Mouse (Mus musculus) layer of hippocampus, adult 9-11 months (tissue): ENCODE measurements around the gene Flt1.

Experiments
- DNase-seq: peaks from one replicate; pipeline ENCODE4 v3.0.0; 2022

Gene Flt1

GRCm38 (mm10) chr5:147724391-147724790 lies 1.4 kb downstream of the Flt1 start:
- no peak for DNase-seq

DNA sequence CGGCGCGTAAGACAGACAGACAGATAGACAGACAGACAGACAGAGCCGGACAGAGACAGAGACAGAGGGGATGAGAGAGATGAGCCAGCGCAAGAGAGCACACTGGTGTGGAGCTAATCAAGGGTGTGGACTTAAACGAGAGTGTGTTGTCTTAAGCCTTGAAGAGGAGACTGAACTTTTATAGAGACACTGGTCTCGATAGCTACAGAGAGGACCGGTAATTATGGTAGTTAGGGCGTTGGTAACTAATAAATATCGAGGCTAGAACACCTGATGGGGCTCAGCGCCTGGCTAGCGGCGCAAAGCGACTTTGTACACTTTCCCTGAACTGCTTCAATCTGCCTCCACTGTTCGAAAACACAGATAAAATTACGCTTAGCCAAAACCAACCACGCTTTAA lies 2.0 kb downstream of the Flt1 start:
- DNase-seq: no peak

DNA sequence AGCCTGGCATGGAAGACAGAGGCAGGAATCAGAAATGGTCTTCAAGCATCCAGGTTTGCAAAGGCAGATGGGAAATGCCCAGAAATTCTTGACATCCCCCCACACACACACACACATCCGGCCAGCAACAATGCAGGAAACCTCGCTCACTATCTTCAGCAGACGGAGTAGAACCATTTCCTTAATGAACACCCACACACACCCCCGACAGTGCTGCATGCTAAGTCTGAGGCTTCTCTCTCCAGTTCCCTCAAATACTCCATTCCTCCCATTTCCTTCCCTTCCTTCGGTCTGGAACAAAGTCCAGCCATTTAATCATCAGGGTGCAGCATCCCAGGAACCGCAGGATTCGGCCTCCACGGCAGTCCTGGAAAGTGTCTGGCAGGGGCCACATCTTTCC lies 4.4 kb downstream of the Flt1 start:
- no peak for DNase-seq

GRCm38 (mm10) chr5:147718335-147718734 lies 7.5 kb downstream of the Flt1 start:
- DNase-seq: no peak

- no peak for DNase-seq
Measured at GRCm38 (mm10) chr5:147716697-147717217, 9.1 kb downstream of the Flt1 start.

- DNase-seq: peak; percentile 25
Measured at GRCm38 (mm10) chr5:147716276-147716675, 9.5 kb downstream of the Flt1 start.

GRCm38 (mm10) chr5:147715391-147715790 lies 10.4 kb downstream of the Flt1 start:
- no peak for DNase-seq

GRCm38 (mm10) chr5:147708500-147708899 lies 17.3 kb downstream of the Flt1 start:
- no peak for DNase-seq

GRCm38 (mm10) chr5:147707479-147707878 lies 18.3 kb downstream of the Flt1 start:
- peak; percentile 14 for DNase-seq

DNA sequence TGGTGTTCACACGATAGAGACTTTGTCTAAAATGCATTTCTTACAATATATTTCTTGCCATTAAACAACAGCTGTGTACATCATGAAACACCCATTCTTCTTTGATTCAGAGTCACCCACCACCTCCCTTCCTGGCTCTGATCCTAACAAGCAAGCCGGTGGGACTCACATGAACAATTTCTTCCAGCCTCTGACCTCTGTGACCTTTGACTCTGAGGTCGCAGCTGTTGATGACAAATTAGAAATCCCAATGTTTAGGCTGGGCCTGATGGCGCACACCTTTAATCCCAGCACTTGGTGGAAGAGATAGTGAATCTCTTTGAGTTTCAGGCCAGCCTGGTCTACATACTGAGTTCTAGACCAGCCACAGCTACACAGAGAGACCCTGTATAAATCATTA lies 20.9 kb downstream of the Flt1 start:
- no peak for DNase-seq

DNA sequence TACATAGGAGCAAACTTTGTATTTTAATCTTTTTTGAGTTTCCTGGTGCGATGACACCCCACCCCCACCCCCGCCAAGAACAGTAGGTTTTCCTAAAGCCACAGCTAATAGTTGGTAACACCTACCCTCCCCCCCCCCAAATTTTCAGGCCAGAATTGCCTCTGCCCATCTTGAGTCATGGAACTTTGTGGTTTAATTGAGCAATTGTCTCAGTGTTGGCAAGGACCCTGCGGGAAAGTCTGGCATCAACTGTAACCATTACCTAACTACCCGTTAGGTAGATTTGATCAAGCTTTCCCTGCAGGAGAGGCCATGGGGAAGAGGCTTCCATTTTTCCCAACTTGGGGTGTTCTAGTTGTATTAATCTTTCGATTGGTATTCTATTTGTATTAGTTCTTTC lies 23.4 kb downstream of the Flt1 start:
- DNase-seq: no peak

DNA sequence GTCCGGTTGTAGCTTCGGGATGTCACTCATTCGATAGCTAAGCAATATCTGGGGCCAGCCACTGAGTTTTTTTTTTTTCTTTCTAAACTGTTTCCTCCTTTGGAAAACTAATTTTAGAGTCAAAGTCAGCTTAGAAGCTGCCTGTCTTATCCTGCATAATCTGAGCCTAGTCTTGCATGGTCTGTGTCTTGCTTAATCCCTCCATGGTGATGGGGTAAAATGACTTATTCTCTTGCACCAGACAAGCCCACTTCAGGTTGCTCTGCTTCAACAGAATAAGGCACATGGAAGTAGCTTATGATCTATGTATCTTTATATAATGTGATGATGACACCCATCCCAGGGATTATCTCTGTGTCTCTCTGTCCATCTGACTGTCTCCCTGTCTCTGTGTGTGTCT lies 24.8 kb downstream of the Flt1 start:
- DNase-seq: no peak

GRCm38 (mm10) chr5:147698044-147698443 lies 27.8 kb downstream of the Flt1 start:
- no peak for DNase-seq

- no peak for DNase-seq
Measured at GRCm38 (mm10) chr5:147697165-147697564, 28.6 kb downstream of the Flt1 start.

DNA sequence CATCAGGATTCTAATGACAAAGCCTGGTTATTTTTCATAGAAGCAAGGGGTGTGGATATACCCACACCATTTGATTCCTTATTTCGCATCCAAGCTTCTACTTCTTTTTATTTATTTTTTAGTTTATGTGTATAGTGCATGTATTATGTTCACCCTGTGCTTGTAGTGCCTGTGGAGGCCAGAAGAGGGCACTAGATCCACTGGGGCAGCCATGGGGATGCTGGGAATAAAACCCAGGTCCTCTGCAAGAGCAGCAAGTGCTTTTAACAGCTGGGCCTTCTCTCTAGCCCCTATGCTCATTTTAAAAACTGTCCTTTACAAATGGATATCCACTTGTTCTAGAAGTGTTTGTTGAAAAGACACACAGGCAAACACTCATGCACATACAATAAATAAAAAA lies 33.2 kb downstream of the Flt1 start:
- no peak for DNase-seq

GRCm38 (mm10) chr5:147683707-147684323 lies 42.0 kb downstream of the Flt1 start:
- DNase-seq: no peak

DNA sequence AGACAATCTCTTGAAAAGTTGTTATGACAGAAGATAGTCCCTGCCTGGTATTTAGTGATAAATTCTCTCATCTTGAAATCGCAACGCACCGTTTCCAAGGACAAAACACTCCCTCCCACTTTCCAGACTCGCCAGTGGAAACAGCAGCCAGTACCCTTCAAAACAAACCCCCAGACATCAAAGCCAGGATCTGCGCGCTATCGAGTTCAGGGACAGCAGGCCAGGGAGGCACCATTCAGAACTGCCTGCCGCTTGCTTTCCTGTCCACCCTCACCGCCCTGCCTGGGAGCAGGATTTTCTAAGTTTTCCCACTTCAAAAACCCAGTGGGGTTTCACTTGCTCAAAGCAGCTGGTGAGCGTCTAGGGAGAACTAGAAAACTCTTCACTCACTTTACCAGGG lies 44.6 kb downstream of the Flt1 start:
- no peak for DNase-seq

DNA sequence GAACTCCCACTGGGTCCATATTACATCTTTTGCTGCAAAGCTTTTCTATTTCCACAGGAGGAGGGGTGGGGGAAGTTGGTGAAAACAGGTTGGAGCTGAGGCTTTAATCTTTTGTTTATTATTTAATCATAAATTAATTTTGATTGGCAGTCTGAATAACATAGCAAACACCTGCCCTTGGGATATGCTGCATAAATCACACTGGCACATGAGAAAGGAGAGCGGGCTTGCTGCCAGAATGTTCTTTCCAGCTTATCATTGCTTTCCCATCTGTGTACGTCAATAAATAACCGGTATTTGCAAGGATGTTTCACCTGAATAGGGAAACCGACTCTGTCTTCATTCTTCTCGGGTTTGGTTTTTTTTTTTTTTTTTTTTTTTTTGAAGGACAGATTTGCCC lies 45.1 kb downstream of the Flt1 start:
- DNase-seq: no peak

GRCm38 (mm10) chr5:147679316-147679715 lies 46.5 kb downstream of the Flt1 start:
- DNase-seq: no peak

DNA sequence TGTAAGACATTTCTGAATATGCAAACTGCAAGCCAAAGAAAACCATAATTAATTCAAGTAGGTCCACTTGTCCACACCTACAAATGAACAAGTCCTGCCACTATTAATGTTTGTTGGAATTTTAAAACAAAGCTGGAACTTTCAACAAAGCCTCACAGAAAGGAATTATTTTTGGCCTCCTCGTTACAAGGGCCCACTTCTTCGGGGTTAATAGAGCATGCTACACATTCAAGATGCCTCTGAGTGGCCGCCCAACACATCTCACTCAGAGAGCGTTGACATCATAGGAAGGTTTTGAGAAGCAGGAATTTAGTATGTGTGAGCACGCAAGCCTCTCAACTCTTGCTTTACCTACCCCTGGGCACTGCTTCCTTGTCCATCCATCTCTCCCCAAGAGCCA lies 50.0 kb downstream of the Flt1 start:
- DNase-seq: no peak

DNA sequence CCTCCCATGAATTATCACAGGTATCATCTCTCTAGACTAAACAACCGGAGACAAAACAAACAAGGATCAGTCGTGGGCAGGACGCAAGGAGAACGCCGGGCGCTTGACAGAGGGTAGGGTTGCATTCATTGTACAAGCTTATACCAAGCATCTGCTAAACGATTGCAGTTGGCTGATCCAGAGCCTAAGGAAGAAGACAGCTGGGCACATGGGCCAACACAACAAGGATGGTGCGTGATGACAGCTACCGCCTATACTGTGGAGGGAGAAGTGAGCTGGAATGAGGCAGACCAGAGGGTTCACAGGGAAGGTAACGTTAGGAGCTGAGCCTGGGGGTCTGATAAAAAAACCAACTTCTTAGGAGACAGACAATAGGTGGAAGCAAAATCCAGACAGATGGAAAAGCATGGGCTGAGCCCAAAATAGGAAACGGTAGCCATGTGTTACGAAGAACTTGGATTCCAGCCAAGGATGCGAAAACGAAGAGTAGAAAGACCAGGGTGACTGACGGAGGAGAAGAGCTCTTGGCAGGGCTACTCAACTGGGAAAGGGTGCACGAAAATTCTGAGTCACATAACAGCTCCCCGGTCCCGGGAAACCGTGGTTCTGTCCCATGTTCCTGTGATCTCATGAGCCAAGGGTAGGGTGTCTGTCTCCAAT lies 53.9 kb downstream of the Flt1 start:
- DNase-seq: peak; percentile 52

DNA sequence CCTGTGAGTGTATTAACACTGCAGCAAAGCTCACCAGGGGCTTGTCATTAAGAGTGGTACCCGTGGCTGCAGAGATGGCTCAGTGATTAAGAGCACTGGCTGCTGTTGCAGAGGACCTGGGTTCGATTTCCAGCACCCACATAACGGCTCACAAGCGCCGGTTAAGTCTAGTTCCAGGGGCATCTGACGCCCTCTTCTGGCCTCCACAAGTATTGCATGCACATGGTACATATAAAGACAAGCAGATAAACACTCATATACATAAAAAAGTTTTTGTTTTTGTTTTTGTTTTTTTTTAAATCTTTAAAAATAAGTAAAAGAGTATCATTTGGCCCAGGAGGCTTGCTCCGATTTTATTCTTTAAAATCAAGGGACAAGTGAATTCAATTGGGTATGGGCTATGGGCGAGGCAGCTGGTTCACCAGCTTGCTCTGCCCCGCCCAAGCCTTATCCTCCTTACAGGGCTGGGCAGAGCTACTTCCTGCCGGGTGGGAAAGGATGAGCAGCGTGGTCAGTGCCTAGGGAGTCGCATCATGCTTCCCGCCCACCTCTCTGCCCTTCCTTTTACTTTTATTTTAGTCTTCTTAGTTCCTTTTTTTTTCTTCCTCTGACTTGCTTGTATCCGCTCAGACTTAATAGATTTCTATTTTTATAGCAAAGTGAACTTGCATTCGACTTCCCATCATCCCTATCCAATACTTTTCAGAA lies 57.0 kb downstream of the Flt1 start:
- peak; percentile 51 for DNase-seq

GRCm38 (mm10) chr5:147665946-147666345 lies 59.9 kb downstream of the Flt1 start:
- DNase-seq: no peak

GRCm38 (mm10) chr5:147665381-147665780 lies 60.4 kb downstream of the Flt1 start:
- DNase-seq: no peak
